Mouse (Mus musculus): ENCODE data around the gene Aspm.
"Not testable (repeated sequence)": the region's sequence is repeated elsewhere in the genome, so short reads cannot be mapped to it uniquely, and the experiment has no call there.

The Aspm gene

DNA sequence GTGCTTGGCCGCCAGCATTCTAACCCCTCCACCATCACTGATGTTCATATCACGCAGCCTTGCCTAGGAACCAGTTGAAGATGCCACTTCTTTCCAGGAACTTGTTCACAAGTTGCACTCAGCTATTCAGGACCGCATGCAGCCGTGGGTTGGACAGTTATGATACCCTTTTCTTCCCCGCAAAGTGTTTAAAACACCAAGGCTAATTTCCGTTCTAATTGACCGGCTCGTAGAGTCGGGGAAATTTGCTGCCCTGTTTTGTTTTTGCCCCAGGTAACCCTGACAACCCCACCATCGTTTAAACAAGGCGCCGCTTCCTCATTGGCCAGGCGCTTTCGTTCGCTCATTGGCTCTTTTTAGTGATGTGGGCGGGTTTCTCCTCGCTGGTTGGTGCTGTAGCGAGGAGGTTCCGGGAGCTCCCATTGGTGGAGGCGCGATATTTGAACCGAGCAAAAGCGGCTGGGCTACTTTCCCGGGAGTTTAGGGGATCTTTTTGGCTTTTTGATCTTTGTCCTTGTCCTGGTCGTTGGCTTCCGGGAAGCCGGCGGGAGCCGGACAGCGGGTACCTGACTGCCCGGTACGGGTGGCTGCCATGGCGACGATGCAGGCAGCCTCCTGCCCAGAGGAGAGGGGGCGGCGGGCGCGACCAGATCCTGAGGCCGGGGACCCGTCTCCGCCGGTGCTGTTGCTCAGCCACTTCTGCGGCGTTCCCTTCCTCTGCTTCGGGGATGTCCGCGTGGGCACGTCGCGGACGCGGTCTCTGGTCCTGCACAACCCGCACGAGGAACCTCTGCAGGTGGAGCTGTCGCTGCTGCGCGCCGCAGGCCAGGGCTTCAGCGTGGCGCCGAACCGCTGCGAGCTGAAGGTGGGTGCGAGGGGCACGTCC, at the start of gene Aspm:
Aspm (plus strand) TSS at position 433 of the 886 bp plus-strand sequence.
- DNase-seq (ENCODE audit: low spot score): peak; percentile 82

DNA sequence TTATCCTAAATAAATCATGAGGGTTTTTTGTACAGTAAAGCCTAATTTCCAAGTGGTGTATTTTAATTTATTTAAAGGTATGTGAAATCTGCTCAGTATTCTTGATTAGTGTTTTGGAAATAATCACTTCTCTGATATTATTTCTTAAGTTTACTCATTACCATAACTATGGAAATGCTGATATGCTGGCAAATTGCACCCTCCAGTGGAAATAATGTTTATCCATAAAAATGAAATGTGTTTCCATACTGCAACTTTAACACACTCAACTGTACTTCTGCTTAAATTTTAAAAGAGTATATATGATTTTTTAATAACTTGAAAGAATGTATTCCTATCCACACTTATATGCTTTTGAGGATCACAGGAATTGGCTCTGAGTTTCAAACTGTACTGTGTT, 48.8 kb upstream of the Aspm start:
- DNase-seq (ENCODE audit: low spot score): no peak

DNA sequence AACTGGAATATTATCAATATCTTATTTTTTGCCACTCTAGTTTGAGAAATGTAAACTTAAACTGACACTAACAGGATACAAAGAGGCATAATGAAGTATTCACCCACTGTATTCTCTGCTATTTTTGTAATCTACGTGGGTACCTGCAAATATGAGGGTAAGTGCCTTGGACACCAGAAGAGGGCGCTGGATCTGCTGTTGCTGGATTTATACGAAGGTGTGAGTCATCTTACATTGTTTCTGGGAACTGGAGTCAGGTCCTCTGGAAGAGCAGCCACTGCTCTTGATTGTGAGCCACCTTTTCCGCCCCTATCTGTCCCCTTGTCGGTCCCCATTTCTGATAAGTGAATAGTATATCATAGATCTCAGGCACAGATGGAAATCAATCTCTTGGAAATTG, 46.9 kb upstream of the Aspm start:
- DNase-seq (ENCODE audit: low spot score): no peak

DNA sequence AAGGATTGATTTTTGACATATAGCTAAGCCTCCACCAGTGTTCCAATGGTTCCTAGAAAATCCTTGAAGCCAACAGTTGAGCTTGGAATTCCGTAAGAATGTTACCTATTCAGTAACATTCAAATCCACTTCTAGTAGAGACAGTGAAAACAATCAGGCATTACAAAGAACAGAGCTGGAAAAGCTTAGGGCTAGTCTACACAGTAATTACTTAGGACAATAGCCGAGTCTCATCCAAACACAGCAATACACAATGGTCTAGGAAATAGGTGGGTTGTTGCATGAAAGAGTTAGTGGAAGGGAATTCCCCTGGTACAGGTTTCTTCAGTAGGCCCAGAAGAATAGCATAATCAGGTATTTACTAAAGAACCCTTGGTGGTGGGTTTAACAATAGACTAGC, 42.2 kb upstream of the Aspm start:
- not testable (repeated sequence) for DNase-seq (ENCODE audit: low spot score)

DNA sequence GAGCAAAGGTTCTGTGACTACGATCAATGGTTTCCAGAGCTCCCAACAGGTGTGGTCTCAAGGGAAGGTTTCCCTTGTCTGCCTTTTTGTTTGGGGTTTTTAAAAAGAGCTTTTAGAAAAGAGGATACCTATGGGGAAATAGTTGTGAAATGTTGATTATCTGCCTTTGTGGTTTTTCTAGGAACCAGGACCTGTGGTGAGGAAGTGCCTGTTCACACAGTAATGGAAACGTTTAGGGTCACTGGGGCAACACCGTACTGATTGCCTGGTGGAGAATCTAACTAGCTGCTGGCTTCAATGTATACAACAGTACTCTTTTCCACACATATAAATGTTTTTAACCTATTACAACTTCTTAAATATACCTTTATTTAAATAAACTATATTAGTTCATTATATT, 41.1 kb upstream of the Aspm start:
- no peak for DNase-seq (ENCODE audit: low spot score)

DNA sequence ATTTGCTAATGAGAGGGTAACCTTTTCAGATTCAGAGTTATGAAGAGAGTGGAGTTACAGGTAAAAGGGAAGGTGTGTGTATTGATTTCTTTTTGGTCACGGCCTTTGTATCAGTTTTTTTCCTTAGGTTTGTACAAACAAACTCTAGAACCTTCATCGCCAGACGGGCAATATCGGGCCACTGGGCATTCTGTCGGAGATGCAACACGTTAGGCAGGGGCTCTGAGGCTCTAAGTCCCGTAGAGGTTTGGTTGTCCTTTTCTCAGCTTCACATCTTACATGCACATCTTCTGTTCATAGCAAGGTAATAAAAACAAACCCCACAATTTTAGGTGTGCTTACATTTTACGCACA, 33.1 kb upstream of the Aspm start:
- no peak for DNase-seq (ENCODE audit: low spot score)

DNA sequence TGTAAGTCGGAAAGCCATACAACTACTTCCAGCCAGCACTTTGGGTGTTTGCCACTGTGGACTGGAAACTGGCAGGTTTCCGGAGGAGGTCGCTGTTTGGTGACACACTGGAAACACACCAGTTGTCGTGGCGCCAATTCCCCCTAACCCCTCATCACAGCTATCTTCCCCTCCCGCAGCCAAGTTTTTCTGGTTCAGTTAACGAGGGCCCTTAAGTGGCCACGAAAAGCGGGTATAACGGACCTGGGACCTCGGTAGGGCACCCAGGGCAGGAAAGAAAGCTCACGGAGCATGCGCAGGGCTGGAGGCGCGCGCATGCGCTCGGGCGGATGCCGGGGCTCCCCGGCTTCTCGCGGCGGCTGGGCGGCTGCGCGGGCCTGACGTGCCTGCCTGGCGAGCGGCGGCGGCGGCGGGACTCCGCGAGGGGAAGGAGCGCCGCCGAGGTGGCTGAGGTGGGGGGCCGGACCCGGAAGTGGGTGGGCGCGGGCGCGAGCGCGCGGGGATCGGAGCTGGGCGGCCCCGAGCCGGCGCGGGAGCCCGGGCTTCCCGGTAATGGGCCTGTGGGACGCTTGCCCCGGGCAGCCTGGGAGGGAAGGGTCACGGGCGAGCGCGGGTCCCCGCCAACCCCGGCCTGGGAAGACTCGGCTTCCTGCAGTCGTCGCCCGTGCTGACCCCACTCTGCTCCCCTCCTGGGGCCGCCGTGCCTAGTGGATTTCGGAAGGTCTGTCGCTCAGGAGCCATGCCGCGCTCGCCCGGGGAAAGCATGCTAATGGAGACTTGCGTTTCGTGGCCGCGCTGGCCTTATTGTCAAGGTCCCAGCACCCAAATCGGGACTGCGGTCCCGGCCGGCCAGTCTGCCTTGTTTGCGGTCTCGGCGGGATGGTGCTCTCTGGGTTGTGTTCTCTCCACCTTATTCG, 32.4 kb upstream of the Aspm start, which contains the start of gene Zbtb41:
Zbtb41 (plus strand) TSS at position 414 of the 917 bp plus-strand sequence.
- peak; percentile 91 for DNase-seq (ENCODE audit: low spot score)

DNA sequence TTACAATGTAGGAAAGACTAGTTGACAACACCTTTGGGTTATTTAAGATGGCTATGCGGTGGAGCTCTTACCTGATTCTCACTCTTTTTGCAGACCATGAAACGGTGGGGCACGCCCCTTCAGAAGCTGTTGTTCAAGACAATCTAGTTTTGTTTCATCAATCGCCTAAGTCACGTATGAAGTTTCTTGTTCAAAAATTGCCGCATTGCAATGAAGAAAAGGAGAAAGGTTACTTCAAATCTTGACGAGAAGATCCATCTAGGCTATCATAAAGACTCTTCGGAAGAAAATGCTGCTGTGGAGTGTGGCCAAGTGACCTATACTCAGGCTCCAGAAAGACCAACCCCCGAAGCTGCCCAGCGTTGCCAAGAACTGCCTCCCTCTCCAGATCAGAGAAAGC, 31.6 kb upstream of the Aspm start:
- peak; percentile 8 for DNase-seq (ENCODE audit: low spot score)

DNA sequence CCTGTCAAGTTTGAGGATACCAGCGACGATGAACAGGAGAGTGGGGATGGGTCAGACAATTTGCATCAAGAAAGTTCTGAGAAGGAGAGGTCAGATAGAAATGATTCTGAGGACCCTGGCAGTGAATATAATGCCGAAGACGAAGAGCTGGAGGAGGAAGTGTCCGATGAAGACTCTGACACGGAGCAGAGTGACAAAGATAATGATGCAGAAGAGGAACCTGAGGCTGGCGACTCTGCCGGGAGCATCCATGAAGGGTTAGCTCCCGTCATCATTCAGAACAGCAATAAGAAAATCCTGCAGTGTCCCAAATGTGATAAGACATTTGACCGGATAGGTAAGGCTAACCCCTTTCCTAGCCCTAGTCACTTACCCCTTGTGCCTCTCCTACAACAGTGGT, 30.6 kb upstream of the Aspm start:
- DNase-seq (ENCODE audit: low spot score): no peak

DNA sequence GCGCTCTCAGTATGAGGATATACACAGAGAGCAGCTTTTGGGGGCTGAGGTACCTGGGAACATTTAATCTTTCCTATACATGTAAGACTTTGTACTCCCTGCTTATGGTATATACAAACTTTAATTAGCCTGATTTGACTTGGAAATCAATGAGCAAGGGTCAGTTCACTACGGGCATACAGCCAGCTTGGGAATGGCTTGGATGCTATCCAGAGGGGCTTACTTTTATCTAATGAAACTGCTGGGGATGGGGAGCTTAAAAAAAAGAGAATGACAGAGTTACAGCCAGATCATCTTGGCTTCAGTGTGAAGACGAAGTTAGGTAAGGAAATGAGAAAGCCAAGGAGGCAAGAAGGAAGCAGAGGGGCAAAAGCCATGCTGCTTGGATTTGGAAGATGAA, 29.6 kb upstream of the Aspm start:
- DNase-seq (ENCODE audit: low spot score): no peak

DNA sequence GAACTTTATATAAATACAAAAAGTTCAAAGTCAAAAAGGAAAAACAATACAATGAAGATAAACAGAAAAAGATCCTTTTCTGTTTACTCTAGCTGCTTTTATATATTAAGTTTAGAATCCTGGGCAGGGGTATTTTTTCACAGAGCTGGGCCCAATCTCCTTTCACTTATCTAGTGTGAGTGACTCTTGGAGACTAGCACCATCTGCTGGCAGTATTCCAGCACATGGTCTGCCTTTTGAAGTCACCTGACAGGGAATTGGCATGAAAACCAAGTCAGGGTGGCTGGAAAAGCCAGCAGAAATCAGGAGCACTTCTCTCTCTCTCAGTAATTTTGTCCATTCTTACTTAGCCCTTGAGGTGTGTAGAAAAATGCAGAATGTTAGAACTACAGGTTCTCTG, 16.2 kb upstream of the Aspm start:
- DNase-seq (ENCODE audit: low spot score): no peak

DNA sequence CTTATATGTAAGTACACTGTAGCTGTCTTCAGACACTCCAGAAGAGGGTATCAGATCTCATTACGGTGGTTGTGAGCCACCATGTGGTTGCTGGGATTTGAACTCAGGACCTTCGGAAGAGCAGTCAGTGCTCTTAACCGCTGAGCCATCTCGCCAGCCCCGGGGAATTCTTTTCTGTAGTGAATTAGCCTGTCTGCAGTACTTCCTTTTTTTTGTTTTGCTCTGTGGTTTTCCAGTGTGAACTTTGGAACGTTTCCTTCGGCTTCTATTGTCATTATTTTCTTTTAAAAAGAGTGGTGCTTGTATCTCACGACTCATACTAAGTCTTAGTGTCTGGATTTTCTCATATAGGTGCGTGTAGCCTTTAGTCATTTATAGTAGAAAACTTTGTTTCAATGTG, 11.5 kb upstream of the Aspm start:
- not testable (repeated sequence) for DNase-seq (ENCODE audit: low spot score)

DNA sequence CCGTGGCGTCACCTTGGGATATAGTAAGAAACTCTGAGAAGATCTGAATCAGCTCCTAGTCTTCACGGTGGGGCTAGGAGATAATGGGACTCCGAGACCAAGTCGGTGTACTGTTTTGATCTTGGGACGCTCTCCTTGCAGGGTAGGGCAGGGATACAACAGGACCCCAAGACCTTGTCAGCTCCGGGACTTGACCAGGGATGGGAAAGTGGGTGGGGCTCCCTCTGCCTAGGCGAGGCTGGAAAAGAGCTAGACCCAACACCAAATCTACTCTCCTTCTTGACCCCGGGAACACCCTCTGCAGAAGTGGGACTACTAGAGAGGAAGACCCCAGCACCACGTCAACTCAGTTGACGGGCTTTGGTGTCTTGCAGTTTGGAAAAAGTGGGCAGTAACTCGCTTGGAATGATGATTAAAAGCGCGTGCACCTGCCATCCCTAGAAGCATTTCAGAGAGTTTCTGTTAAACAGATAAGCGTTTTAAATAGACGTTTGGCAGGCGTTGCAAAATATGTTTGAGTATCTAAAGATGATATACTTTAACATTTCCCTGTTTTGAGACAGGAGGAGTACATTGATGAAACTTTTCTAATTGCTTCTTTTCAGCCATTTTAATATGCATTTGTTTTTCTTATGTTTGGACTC, 776 bp downstream of the Aspm start:
- no peak for DNase-seq (ENCODE audit: low spot score)

DNA sequence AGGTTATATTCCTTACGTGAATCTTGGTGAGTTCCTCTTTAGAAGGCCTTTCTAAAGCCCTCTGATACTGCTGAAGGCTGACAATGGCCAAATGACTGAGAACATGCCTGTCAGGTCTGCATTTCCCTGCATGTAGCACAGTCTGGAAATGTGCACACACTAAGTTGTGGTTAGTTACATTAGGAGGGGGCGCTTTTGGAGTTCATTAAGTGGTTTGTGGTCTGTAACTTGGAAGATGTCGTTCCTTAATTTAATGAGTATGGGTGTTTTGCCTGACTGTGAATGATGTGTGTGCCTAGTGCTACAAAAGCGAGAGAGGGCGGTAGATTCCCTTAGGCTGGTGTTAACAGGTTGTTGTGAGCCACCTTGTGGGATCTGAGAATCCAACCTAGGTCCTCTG, 6.2 kb downstream of the Aspm start:
- no peak for DNase-seq (ENCODE audit: low spot score)

DNA sequence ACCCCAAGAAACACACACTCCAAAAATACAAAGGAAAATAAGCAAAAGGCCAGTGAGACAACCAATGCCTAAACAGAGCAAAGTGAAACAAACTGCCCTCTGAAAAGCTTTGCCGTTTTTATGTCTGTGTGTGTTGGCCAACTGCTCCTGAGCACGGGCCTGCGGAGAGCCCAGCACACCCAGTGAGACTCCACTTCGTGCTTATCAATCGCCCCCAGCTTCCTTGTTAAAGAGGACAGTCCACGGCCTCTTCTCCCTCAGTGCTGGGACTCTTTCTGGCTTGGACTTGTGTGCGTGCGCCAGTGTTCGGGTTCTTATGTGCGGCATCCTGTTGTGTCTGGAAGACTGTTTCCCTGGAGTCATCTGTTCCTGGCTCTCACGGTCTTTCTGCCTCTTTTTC, 11.4 kb downstream of the Aspm start:
- no peak for DNase-seq (ENCODE audit: low spot score)

DNA sequence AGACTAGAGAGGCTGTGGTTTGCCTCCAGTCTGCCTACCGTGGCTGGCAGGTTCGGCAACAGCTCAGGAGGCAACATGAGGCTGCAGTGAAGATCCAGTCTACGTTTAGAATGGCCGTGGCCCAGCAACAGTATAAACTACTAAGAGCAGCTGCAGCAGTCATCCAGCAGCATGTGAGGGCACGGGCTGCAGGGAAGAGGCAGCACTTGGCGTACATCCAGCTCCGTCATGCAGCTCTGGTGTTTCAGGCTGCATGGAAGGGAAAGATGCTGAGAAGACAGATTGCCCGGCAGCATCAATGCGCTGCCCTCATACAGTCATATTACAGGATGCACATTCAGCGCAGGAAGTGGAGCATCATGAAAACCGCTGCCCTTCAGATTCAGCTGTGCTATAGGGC, 24.3 kb downstream of the Aspm start:
- no peak for DNase-seq (ENCODE audit: low spot score)

DNA sequence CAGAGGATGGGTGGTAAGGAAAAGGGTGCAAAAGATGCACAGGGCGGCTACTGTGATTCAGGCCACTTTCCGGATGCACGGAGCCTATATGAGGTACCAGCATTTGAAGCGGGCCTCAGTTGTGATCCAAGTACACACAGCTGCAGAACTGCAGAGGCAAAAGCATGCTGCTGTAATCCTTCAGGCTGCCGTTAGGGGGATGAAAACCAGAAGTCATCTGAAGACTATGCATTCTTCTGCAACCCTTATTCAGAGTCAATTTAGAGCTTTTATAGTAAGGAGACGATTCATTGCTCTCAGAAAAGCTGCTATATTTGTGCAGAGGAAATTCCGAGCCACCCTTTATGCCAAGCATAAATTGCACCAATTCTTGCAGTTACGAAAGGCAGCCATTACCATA, 25.7 kb downstream of the Aspm start:
- no peak for DNase-seq (ENCODE audit: low spot score)

DNA sequence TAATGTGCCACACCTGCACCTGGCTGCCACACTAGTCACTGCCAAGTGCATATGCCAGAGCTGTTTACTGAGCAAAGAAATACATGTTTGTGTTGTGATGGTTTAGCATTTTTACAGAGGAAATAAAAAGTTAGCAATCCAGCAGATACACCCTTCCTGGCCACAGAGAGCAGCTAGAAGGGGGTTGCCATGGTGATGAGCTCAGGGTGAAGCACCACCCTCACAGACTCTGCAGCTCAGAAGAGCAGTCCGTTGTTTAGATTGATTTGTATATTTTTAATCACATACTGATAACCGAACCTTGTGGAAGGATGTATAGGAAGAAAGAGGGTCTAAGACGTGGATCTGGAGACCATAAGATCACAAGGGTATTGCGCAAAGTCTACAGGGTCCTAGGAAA, 26.6 kb downstream of the Aspm start:
- DNase-seq (ENCODE audit: low spot score): no peak

DNA sequence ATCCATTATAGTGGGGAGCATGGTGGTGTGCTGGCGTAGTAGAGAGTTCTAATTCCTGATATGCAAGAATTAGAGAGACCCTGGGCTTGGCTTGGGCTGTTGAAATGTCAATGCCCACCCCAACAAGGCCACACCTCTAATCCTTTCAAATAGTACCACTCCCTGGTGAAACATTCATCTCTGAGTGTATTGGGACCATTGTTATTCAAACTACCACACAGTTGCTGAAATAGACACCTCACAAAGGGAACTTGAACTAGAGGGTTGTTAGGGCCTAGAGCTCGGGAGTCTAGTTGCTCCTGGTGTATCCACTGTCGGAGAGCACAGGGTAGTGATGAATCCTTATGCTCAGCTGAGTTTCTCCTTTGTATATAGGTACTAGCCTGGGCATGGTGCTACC, 40.1 kb downstream of the Aspm start:
- no peak for DNase-seq (ENCODE audit: low spot score)

DNA sequence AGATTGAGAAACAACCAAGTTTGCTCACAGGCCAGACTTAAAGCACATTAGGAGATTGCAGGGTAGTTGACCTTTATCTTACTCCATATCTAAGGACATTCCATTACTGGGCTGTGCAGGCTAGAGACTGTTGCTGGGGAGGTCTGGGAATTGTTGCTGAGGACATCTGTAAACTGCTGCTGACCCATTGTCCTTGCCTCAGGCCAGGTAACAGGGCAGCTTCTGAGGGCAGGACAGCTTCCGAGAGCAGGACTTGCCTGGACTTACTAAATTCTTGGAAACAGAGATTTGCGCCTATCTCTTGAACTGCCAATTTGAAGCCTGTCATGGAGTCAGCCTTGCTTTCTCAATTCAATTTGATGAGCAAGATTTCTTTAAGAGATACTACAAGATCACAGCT, 40.8 kb downstream of the Aspm start:
- no peak for DNase-seq (ENCODE audit: low spot score)

DNA sequence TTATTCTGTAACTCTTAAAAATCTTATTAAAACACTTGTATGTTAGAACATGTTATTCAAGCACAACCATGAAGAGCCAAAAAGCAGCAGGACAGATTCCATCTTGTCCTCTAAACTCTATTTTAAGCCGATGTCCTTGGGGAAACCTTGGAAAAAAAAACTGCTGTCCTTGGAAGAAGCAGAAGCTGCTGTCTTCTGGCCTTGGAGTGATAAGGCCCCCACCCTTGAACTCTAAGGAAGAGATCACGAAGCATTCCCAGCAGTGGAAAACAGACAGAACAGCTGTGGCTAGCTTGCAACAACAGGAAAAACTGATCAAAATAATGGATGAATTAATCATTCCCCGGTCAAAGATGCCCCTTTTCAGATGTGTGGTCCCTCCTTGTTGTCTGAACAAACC, 41.6 kb downstream of the Aspm start:
- no peak for DNase-seq (ENCODE audit: low spot score)

DNA sequence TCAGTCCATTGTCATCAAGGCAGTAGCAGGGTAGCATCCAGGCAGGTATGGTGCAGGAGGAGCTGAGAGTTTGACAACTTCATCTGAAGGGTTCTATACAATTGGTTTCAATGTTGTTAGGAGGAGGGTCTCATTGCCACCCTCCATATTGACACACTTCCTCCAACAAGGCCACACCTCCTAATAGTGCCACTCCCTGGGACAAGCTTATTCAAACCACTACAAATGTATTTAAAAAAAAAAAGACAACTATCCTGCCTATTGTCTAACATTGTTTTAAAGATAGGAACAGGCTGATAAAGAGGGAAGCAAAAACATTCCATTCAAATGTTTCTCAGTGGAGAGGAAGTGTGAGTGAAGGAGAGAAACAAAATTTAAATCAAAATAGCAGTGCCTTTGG, 45.2 kb downstream of the Aspm start:
- DNase-seq (ENCODE audit: low spot score): no peak

Measured in ovary, postnatal 36 days (tissue).